Mouse (Mus musculus) heart, embryonic 16.5 days (tissue): Measurements from ENCODE around the gene Per2. TPM values are rescaled to one million over a fixed set of nuclear protein-coding genes. Genes with fewer than 3 reads are reported as not detected.
A peak's percentile ranks its signal among the peaks of the same experiment; 100 is the strongest.

Experiments used
- ATAC-seq: fragments of 200-750 bp; cut with Nextera tagmentation; replicated peaks from 2 replicates; pipeline ENCODE4 v1.8.0; 2017; ENCODE audit warnings: moderate number of reproducible peaks; ENCODE audit not compliant: insufficient read depth, low FRiP score; ENCODE audit errors: extremely low read depth
- H3K27ac ChIP-seq: fragments of 300-500 bp; sonication (generic); 2 replicates; pipeline ENCODE4 v1.5.1; 2014; ENCODE audit warnings: mild to moderate bottlenecking, low read length, control low read depth, moderate library complexity
- H3K27me3 ChIP-seq: fragments of 300-500 bp; sonication (generic); 2 replicates; pipeline ENCODE4 v1.6.1; 2014; ENCODE audit warnings: low read length, mixed read lengths; ENCODE audit not compliant: control insufficient read depth, insufficient read depth
- H3K36me3 ChIP-seq: fragments of 300-500 bp; sonication (generic); 2 replicates; pipeline ENCODE4 v1.6.1; 2014; ENCODE audit not compliant: control insufficient read depth, insufficient read depth
- H3K4me1 ChIP-seq: fragments of 300-500 bp; sonication (generic); 2 replicates; pipeline ENCODE4 v1.6.1; 2014; ENCODE audit warnings: low read length, mixed read lengths; ENCODE audit not compliant: control insufficient read depth, insufficient read depth
- H3K4me2 ChIP-seq: fragments of 300-500 bp; sonication (generic); 2 replicates; pipeline ENCODE4 v1.6.1; 2014; ENCODE audit warnings: low read depth, mild to moderate bottlenecking, control low read depth, low read length
- H3K4me3 ChIP-seq: fragments of 300-500 bp; sonication (generic); 2 replicates; pipeline ENCODE4 v1.5.1; 2014; ENCODE audit warnings: mild to moderate bottlenecking, control low read depth, low read length
- H3K9ac ChIP-seq: fragments of 300-500 bp; sonication (generic); 2 replicates; pipeline ENCODE4 v1.6.1; 2014; ENCODE audit warnings: low read length, control low read depth
- H3K9me3 ChIP-seq: fragments of 300-500 bp; sonication (generic); replicated peaks from 2 replicates; pipeline ENCODE4 v1.6.1; 2016; ENCODE audit warnings: low read length; ENCODE audit not compliant: control insufficient read depth
- WGBS: fragments of 180-500 bp; shearing (Covaris S2); extraction: QIAGEN DNeasy Blood & Tissue Kit; methylation state at CpG from one replicate; pipeline ENCODE4 v1.1.7; 2014; 5-methylcytosine and 5-hydroxymethylcytosine counted together
- polyA plus RNA-seq: library from polyadenylated mRNA; unstranded; fragments of >200 nt; fragmentation: Nextera tagmentation; extraction: Ambion mirVana; gene quantifications from 2 replicates; pipeline ENCODE4 v1.2.1, GENCODE M21; 2015

The Per2 gene
- polyA plus RNA-seq, 1 experiment from 2014 or later: 4.9 TPM

GRCm38 (mm10) chr1:91397927-91398259 is 61.2 kb downstream of the Per2 start:
- Histone ChIP-seq H3K4me3 (peak overlapping the region; percentile 93), H3K36me3 (0 out of 2 replicates have a peak, but pooled peaks cover 7% of the 10 kb centered on the region), H3K27me3 (no peaks in the 10 kb centered on the region), H3K9ac (peak overlapping the region; percentile 97), H3K4me1 (peaks cover 17% of the 10 kb centered on the region), H3K4me2 (peak overlapping the region; percentile 82), H3K27ac (peak overlapping the region; percentile 89), H3K9me3 (no peaks in the 10 kb centered on the region)
- no peak for ATAC-seq
- WGBS: under 1% methylated on average over 12 of the region's 12 CpGs

- no peaks in the 10 kb centered on the region for H3K27me3 ChIP-seq
- no peak for ATAC-seq
- no peak overlapping the region for H3K27ac ChIP-seq
- H3K9ac ChIP-seq: no peak overlapping the region
- no peaks in the 10 kb centered on the region for H3K9me3 ChIP-seq
- WGBS: 90% methylated on average over 5 of the region's 5 CpGs
- no peak overlapping the region for H3K4me2 ChIP-seq
- peaks cover 48% of the 10 kb centered on the region for H3K36me3 ChIP-seq
- H3K4me1 ChIP-seq: 0 out of 2 replicates have a peak, but pooled peaks cover 2% of the 10 kb centered on the region
- H3K4me3 ChIP-seq: no peak overlapping the region
Measured at GRCm38 (mm10) chr1:91390369-91390768, 68.8 kb downstream of the Per2 start.

- Histone ChIP-seq H3K27me3 (no peaks in the 10 kb centered on the region), H3K4me3 (no peak overlapping the region), H3K9me3 (no peaks in the 10 kb centered on the region), H3K27ac (no peak overlapping the region), H3K4me1 (peaks cover 13% of the 10 kb centered on the region), H3K9ac (no peak overlapping the region), H3K36me3 (peaks cover 73% of the 10 kb centered on the region), H3K4me2 (no peak overlapping the region)
- WGBS: 90% methylated on average over 4 of the region's 4 CpGs
- no peak for ATAC-seq
Measured at GRCm38 (mm10) chr1:91381091-91381471, 78.0 kb downstream of the Per2 start.

GRCm38 (mm10) chr1:91380453-91381090 is 78.6 kb downstream of the Per2 start:
- Histone ChIP-seq H3K4me3 (no peak overlapping the region), H3K27me3 (no peaks in the 10 kb centered on the region), H3K9me3 (no peaks in the 10 kb centered on the region), H3K27ac (no peak overlapping the region), H3K36me3 (peaks cover 76% of the 10 kb centered on the region), H3K9ac (no peak overlapping the region), H3K4me1 (peaks cover 13% of the 10 kb centered on the region), H3K4me2 (no peak overlapping the region)
- 57% methylated on average over 7 of the region's 7 CpGs for WGBS
- ATAC-seq: no peak; the same call in 1 of the 2 replicates

GRCm38 (mm10) chr1:91373414-91373835 is 85.7 kb downstream of the Per2 start:
- WGBS: 92% methylated on average over 6 of the region's 6 CpGs
- Histone ChIP-seq H3K4me1 (peaks cover 5% of the 10 kb centered on the region), H3K4me3 (no peak overlapping the region)

GRCm38 (mm10) chr1:91370055-91370454 is 89.1 kb downstream of the Per2 start:
- Histone ChIP-seq H3K27ac (no peak overlapping the region), H3K9me3 (no peaks in the 10 kb centered on the region), H3K27me3 (no peaks in the 10 kb centered on the region), H3K4me1 (peaks cover 4% of the 10 kb centered on the region; the same call in 1 of the 2 replicates), H3K4me3 (no peak overlapping the region), H3K36me3 (peaks cover 34% of the 10 kb centered on the region), H3K9ac (no peak overlapping the region), H3K4me2 (no peak overlapping the region)
- 79% methylated on average over 23 of the region's 23 CpGs for WGBS
- no peak for ATAC-seq

More at GRCm38 (mm10) chr1:91373414-91373835, 85.7 kb downstream of the Per2 start:
- Histone ChIP-seq H3K4me2 (no peak overlapping the region), H3K27ac (no peak overlapping the region), H3K9ac (no peak overlapping the region), H3K36me3 (peaks cover 60% of the 10 kb centered on the region), H3K9me3 (no peaks in the 10 kb centered on the region), H3K27me3 (no peaks in the 10 kb centered on the region)
- ATAC-seq: no peak

- no peak overlapping the region for H3K27ac ChIP-seq
- no peak overlapping the region for H3K9ac ChIP-seq
- peaks cover 28% of the 10 kb centered on the region for H3K36me3 ChIP-seq
- no peak overlapping the region for H3K4me2 ChIP-seq
- no peaks in the 10 kb centered on the region for H3K27me3 ChIP-seq
- peaks cover 1% of the 10 kb centered on the region; the same call in 1 of the 2 replicates for H3K9me3 ChIP-seq
- peaks cover 4% of the 10 kb centered on the region; the same call in 1 of the 2 replicates for H3K4me1 ChIP-seq
- ATAC-seq: no peak
- WGBS: 78% methylated on average over 4 of the region's 4 CpGs
- no peak overlapping the region for H3K4me3 ChIP-seq
Measured at GRCm38 (mm10) chr1:91369408-91369807, 89.7 kb downstream of the Per2 start.

GRCm38 (mm10) chr1:91367295-91367694 is 91.8 kb downstream of the Per2 start:
- no peak overlapping the region for H3K27ac ChIP-seq
- peaks cover 9% of the 10 kb centered on the region for H3K9me3 ChIP-seq
- H3K9ac ChIP-seq: no peak overlapping the region
- peaks cover 13% of the 10 kb centered on the region for H3K36me3 ChIP-seq
- H3K27me3 ChIP-seq: no peaks in the 10 kb centered on the region
- H3K4me3 ChIP-seq: no peak overlapping the region
- no peak overlapping the region for H3K4me2 ChIP-seq
- no peak for ATAC-seq
- peaks cover 4% of the 10 kb centered on the region; the same call in 1 of the 2 replicates for H3K4me1 ChIP-seq
- 97% methylated on average over 3 of the region's 3 CpGs for WGBS

GRCm38 (mm10) chr1:91366215-91367108 is 92.7 kb downstream of the Per2 start, which contains the start of gene Erfe:
Erfe (plus strand) TSS chr1:91366430.
- Histone ChIP-seq H3K9ac (peak within 1 kb of the TSS; percentile 78), H3K27me3 (no peaks in the 10 kb centered on the region), H3K4me3 (peak within 1 kb of the TSS; percentile 59), H3K4me1 (peaks cover 4% of the 10 kb centered on the region; the same call in 1 of the 2 replicates), H3K4me2 (peak within 1 kb of the TSS; percentile 95), H3K9me3 (peaks cover 10% of the 10 kb centered on the region), H3K27ac (no peak within 1 kb of the TSS), H3K36me3 (peaks cover 13% of the 10 kb centered on the region)
- peak; percentile 39; the same call in 1 of the 2 replicates for ATAC-seq
- WGBS: 3% methylated on average over 64 of the region's 68 CpGs
